Mouse (Mus musculus): ENCODE measurements around the gene Wdr77. TPM values are rescaled to one million over a fixed set of nuclear protein-coding genes. Genes with fewer than 3 reads are reported as not detected.

The Wdr77 gene
- total RNA-seq (2023): 41.0 to 46.1 TPM (median 43.0 TPM) in 4 replicates

DNA sequence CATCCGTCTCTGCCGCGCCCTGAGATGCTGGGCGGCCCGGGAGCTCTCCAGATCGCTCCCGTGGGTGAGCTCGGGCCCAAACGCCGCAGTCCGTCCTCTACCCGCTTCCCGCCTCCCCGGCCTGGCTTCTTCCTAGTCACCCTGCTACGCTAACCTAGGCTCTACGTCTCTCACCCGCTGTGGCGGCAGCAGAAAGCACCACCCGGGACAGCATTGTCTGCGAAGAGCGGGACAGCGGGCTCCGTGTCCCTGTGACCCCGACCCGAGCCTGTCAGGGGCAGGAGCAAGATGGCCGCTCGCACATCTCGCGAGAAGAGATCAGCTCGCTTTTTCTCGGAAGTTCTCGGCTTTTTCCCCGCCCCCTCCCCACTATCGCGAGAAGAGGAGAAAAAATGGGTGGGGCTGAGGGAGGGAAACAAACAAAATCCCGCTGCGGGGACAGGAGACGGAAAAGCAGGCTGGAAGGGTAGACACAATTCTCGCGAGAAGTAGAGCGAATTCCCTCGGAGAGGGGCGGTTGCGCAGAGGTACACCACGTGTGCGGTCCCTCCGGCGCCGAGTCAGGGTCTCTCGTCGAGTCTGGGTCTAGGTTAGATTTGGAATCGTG is at the start of gene Wdr77:
Gene Wdr77 (plus strand): TSS at position 396 of the 607 bp plus-strand sequence.

GRCm38 (mm10) chr3:105932240-105933071 is 26.7 kb upstream of the Wdr77 start, which contains the start of gene I830077J02Rik:
I830077J02Rik (minus strand) TSS chr3:105932664.

GRCm38 (mm10) chr3:105959999-105960398 is 830 bp downstream of the Wdr77 start, which contains the start of gene Atp5f1:
Atp5f1 (minus strand) TSS chr3:105960099.

DNA sequence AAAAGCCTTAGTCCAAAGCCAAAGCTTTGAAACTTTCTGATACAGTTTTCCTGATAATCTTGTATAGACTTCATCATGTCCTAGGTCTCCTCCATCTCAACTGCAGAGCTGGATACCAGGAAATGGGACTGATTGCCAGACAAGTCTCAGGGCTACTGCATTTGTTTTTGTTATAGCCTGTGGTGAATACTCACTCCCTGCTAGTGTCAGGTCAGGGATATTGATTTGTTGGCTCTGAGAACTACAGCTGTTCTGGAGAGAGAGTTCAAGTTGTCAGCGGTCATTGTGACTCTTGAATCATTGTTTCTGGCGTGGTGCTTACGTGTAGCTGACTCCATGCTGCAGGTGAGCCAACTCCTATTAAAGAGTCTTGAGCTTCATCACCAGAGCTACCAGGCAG is 14.2 kb downstream of the Wdr77 start, which contains the start of gene Ovgp1:
Gene Ovgp1 (plus strand): TSS at position 301 of the 400 bp plus-strand sequence.

DNA sequence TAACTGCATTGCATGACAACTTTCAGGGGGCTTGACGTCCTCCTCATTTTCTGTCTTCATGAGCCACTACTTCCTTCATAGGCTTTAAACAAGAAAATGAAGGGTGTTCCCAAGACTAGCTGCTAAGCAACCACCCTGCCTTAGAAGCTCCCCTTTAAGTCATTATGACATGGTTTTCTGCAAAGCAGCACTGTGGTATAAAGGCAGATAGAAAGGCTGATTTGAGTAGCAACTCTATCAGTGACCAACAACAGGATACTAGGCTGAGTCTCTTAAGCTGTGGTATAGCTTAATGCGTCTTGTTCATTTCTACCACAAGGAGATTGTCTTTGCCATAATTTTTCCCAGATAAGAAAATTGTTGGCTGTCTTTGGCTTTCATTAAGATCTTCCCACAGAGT is 55.4 kb downstream of the Wdr77 start, which contains the start of gene Pifo:
Gene Pifo (minus strand): TSS at position 101 of the 400 bp plus-strand sequence.

Other genes starting within 250 kb of the Wdr77 start
- 116 to 147 TPM (median 132 TPM) in 4 replicates for gene Rap1a, start 158.0 kb upstream of the Wdr77 start, total RNA-seq (2023)
- not detected in 4 replicates for gene Adora3, start 88.5 kb upstream of the Wdr77 start, total RNA-seq (2023)
- gene Tmigd3, start 88.5 kb upstream of the Wdr77 start, total RNA-seq (2023): 0.52 to 0.57 TPM in 2 of 4 replicates, not detected in the others
- gene I830077J02Rik, start 26.7 kb upstream of the Wdr77 start, total RNA-seq (2023): 22.2 to 23.8 TPM (median 22.8 TPM) in 4 replicates
- gene Atp5f1, start 730 bp downstream of the Wdr77 start, total RNA-seq (2023): 135 to 153 TPM (median 143 TPM) in 4 replicates
- gene Ovgp1, start 14.3 kb downstream of the Wdr77 start, total RNA-seq (2023): 2.4 to 4.5 TPM (median 3.5 TPM) in 4 replicates
- gene Pifo, start 55.3 kb downstream of the Wdr77 start, total RNA-seq (2023): 1.1 to 2.5 TPM (median 1.6 TPM) in 4 replicates
- not detected in 4 replicates for gene Chil5, start 73.4 kb downstream of the Wdr77 start, total RNA-seq (2023)
- gene Chia1, start 153.9 kb downstream of the Wdr77 start, total RNA-seq (2023): not detected in 4 replicates
- 0.60 to 1.3 TPM (median 0.89 TPM) in 4 replicates for gene Chil3, start 208.2 kb downstream of the Wdr77 start, total RNA-seq (2023)

All from B cell, adult 62 days (primary cell).